Mouse (Mus musculus): ENCODE measurements at regions not wholly inside any gene's neighbourhood (a gene's known extent, or its start where the extent isn't known, plus 50 kb on each side); places are given as distances from the start of the nearest gene placed in this dataset.
"Not testable (repeated sequence)": the region's sequence is repeated elsewhere in the genome, so short reads cannot be mapped to it uniquely, and the experiment has no call there.

DNA sequence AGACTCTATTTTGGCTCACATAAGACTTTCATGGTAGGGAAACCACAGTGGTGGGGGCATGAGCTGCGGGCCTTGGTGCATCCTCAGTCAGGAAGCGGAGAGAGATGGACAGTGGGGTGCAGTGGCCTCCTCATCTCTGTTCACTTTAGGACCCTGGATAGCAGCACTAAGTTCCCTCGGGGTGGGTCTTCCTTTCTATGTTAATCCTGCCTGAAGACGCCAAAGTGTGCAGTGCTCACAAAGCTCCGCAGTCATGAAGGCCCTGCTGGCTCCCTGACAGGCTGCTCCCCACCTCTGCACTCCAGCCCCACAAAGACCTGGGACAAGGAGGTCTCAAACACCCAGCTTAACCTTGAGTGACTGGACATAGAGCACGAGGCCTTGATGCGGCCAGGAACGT lies 56.8 kb downstream of the Sox1 start:
- DNase-seq, result no peak

DNA sequence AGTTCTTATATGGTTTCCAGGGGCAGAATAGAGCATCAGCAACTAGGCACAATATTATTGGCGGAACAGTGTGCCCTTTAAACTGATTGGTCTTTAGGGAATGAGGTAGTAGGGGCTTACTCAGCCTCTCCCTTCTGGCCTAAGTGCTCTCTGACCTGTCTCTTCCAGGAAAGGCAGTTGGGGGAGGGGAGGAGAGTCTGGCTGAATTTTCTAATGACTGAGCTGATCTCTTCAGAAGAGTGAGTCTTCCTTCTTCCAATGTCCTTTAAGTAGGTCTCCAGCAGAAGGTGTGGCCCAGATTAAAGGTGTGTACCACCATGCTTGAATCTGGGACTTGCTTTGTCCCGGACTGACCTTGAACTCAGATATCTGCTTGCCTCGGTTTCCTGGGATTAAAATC lies 60.3 kb downstream of the Sox1 start:
- DNase-seq, result not testable (repeated sequence)

DNA sequence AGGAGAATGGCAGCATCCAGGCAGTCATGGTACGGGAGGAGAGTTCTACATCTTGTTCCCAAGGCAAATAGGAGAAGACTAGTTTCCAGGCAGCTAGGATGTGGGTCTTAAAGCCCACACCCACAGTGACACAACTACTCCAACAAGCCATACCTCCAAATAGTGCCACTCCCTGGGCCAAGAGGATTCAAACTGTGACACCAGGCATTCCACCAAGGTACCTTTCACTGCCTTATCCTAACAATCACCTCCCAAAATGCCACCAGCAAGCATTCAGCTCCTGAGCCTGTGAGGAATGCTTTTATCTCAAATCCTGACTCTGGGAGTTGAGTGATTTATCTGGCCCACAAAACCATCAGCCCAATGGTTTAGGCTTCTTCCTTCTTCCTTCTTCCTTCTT lies 61.2 kb downstream of the Sox1 start:
- no peak for DNase-seq

DNA sequence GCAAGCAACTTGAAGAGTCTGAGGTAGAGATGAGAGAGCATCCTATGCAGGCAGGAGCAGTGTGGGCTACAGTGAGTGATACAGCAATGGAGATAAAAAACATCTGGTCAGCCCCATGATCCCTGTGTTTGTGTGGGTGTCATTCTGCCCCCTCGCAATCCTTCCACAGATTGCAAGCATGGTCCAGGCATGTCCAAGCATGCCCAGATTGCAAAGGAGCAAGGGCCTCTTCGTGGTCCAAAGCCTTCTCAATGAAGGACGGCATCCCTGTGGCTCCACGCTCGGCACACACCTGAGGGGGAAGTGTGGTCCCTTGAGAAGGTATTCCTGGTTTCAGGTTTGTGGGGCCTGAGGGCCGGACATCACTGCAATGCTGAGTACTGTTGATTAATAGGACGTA lies 61.9 kb downstream of the Sox1 start:
- DNase-seq, result no peak

DNA sequence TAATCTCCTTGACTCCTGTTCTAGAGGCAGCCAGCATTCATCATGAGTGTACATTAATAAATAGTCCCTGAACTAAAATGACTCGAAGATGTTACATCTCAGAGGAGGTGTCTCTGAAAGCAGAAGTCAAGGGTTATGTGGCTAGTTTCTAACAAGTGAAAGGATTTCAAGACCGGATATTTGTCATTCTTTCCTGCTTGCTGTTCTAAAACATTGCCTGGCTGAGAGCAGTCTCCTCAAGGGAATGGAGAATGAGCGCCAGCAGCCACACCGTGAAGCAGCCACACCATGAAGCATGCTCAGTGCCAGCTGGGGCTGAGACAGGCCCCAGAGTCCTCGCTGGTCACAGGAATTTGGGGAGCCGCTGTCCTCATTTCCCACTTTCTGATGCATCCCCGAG lies 71.8 kb downstream of the Sox1 start:
- DNase-seq, result no peak

DNA sequence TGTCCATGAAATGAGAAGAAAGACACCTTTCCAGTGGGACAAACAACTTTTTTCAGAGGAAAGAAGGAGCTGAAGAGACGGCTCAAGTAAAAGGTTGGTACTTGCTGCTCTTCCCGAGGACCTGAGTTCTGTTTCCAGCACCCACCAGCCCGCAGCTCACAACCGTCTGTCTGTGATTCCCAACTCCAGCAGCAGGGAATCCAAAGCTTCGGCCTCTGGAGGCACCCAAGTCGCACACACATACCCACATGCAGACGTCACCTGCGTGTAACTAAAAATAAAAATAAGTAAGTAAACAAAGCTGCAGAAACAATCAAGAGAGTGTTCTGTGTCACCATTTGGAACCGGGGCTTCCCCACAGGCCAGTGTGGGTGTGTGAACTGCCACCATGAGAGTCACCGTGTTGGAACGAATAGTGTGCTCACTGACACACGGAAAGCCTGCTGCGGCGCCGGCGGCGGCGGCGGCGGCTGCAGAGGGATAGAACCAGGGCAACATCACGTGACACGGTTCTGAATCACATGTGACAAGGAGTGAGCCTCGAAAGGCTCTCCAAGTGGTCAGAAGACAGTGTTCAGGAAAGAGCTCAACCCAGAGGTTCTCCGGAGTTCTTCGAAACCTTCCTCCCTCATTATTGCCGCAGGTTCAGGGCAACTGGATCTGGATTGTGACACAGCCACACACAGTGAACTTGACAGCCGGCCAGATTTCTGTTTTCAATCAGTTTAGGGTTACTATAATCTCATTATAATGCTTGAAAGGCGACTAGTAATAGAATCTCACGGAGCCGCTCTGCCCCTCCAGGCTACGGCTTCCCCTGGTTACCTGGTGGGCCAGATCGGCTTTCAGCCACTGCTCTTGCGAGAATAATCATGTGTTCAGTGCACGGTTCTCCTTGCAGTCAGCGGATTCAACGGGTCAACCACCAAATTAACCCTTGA lies 72.6 kb downstream of the Sox1 start:
- no peak for DNase-seq

DNA sequence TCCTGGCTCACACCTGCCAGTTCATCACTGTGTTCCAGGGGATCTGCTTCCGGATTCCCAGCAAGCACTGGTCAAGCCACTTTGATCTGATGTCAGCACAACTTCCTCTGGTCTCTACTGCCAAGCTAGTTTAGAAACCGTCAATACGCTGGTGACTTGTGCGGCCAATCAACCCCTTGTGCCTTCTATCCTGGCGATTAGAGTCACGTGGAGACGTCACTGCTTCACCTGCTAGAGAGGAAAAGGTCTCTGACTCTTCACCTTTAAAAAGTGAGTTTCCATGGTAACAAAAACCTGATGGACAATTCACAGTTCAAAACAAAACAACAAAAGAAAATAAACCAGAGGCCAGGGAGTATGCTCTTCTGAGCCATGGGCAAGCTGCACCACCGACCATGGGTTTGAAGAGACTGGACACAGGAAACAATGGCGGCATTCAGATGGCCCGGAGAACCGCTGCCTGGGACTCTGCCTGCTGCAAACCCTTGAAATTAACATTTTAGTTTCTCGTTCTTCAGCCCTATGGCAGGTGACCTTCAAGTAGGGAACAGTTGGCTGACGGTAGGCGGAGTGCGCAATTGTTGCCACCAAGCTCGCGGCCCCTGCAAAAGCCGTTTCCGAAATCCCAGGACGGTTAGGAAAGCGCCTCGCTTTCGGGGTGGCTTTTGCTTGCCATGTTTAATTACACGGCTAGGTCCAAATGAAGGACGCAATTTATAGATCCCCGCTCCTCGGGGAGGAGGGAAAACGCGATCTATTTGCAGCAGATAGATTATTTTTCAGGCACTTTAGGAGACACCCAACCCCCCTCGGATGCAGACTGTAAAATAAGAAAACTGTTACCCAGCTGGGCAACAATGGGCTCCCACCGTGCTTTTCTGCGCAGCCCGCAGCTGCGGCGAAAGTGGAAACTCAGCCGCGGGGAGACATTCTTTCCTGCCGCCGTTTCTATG lies 82.6 kb downstream of the Sox1 start:
- DNase-seq, result no peak

DNA sequence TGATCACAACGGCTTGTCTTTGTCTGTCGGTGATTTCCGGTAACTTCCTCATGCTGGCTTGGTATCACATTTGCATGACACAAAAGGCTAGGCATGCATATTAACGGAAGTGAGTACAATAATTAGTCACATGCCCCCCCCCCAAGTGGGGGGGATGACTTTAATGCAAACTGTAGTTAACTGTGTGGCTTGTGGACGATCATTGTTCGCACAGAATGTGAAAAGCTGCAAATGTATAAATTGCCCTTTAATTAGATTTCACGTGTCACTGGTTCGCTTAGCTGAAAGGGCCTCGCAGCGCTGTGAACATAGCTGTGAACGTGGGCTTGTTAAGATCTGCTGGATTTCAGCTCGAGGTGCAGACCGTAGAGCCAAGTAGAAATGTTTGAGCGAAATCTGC lies 86.8 kb downstream of the Sox1 start:
- DNase-seq, result no peak

DNA sequence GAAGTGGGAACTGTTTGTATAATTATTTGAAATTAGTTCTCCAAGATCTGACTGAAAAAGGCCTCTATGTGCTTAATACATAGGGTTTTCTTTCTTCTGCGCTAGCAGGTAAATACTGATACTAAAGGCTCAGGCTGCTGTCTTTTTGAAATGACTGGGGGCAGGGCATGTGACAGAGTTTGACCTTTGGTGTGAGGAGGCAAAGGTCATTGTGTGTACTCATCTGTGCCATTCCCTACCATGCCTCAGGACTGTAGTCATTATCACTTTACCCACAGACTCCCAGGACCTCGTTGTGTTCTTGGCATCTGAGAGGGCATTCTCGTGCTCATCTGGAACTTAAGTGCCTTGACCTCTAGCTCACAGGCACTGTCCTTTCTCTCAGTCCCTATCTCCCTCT lies 88.5 kb downstream of the Sox1 start:
- no peak for DNase-seq

DNA sequence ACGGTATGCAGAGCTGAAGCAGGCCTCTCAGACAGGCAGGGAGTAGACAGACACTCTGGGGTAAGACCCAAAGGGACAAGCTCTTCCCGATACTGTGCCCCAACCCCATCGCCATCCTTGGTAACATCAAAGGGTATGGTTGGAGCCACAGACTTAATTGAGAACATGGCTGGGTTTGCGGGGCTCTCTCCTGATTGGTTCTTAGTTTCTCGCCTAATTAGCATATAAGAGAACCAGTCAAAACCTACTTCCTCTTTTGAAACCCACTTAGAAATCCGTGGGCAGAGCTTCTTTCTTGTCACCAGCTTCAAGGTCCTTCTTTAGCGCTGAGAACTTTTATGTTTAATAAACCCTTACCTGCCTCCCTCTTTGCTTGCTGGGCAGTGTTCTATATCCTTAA lies 87.5 kb upstream of the Spaca7 start:
- no peak for DNase-seq

DNA sequence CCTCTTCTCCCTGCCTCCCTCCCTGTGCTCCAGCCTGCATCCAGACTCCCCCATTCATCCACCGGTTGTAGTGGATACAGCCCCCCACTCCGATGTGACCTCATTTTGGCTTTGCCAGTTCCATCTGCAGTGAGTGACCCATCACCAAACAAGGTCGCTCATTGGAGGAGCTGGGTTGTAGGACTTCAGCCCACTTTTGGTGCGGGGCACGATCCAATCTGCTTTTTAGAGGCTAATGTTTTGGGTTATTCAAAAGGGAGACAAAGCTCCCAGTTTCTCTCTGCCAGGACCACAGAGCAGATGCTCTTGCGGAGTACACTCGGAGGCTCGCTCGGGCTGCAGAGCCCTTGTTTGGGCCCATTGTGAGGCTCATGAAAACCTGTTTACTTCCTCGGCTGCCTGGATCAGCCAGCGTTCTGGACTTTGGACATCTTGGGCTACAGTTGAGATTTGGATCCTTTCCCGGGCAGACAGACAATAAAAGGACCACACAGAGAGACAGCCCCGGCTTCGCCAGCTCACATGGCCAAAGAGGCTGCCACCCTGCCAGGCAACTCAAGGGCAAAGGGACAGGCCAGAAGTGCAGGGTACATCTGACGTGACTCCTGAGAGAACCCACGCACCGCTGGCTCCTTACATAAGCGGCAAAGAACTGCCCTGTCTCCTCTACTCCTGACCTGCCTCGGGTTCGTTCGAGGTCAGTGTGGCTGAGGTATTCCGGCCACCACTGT lies 86.3 kb upstream of the Spaca7 start:
- DNase-seq, result peak; percentile 38 to 45

DNA sequence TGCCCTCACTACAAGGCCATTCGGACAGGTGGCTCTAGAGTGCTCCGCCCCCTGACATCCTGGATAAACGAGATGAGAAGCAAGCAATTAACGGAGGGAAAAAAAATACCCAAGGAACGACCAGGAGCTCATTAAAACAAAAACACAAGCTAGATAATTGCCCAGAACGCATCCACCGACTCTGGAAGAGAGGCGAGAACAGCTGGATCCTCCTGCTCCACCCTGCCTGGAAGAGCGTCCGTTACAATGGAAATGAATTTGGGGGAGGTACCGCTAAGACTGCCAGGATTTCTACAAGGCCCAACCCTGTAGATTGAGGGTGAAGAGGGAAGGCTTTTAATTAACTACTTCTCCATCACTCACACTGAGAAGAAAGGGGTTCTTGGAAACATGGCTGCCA lies 85.6 kb upstream of the Spaca7 start:
- DNase-seq, result no peak

DNA sequence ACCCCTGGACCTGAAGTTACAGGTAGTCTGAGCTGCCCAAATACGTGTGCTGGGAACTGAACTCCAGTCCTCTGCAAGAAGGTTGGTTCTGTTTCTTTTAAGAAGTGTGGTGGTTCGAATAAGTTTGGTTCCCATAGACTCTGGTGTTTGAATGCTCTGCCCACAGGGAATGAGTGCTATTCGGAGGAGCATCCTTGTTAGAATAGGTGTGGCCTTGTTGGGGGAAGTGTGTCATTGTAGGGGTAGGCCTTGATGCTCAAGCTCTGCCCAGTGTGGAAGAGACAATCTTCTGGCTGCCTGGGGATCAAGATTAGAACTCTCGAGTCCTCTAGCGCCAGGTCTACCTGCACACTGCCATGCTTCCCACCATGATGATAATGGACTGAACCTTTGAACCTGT lies 83.6 kb upstream of the Spaca7 start:
- no peak for DNase-seq

DNA sequence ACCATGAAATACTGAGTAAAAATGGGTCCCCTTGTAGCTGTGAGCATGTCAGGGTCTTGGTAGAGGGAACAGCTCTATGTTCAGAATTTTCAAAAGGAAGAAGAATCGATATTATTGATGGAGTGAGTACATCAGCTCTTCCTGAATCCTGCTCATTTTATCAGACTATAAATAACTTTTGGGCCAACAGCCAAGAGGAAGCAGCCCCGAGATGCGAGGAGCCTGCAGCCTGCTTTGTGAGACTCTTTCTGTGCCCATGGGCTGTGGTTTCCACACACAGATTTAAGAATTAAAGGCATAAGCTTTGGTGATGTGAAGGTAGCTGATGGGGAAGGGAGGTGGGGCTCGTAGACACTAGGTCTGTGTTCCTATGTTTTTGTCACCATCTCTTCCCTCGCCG lies 81.4 kb upstream of the Spaca7 start:
- DNase-seq, result no peak

DNA sequence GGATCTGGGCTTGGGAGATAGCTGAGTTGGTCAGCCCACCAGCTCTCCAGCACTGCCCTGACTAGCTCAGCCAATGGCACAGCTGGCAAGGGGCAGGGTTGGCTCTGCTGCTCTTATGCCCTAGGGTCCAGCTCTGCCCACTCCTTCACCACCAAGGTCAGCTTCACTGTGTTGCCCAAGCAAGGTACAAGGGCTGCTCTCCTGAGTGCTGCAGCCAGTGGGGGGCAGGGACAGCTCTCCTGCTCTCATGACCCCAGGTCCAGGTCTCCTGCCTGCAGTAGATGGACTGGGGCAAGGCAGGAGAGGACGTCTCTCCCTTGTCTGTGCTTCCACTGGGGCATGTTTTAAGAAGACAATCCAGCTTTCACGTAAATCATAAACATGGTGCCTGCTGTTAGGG lies 80.4 kb upstream of the Spaca7 start:
- no peak for DNase-seq

DNA sequence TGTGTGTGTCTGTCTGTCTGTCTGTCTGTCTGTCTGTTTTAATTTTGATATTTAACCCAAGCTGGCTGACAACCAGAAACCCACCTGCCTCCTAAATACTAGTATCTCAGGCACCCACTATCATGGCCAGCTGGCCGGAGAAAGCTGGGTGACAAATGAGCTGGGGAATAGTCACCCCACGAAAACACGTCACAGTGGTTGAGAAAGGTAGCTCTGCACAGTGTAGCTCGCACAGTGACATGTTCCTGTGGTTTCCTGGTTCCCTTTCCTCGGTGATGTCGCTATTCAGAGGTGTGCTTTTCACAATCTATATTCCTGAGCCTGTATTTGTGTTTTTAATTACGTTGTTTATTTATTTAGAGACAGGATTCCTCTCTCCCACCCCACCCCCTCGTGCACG lies 78.3 kb upstream of the Spaca7 start:
- no peak for DNase-seq

DNA sequence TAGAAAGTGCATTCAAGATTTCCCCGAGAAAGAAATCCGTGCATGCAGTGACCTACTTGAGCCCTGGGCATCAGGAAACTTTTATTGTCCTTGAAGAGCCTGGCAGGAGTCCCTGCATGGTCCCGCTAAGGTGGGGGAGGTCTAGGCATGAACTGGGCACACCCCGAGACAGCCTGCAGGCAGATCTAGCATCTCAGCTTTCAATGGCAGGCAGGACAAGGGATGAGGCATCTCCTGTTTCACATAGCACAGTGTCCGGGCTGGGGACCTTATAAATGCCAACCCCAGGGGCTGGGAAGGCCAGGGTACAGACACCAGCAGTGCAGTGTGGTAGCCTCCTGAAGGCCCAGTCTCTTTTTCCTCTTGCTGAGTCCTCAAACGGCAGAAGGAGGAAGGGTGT lies 75.4 kb upstream of the Spaca7 start:
- DNase-seq, result no peak

DNA sequence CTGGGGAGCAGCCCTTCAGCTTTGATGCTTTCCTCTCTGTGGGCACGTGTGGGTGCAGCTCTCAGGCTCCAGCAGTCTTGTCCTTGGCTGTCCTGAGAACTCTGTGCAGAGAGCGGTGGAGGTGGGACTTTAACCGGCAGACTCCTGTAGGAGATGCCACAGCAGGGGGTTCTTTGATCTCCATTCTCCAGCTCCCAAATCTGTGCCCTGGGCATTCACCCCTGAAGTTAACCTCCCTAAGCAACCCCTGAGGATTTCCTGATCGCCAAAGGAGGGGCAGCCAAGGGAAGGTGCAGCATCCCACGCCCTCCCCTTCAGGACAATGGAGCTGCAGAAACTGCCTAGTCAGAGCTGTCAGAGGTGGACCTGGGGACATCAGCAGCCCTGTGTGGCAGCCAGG lies 73.2 kb upstream of the Spaca7 start:
- no peak for DNase-seq

DNA sequence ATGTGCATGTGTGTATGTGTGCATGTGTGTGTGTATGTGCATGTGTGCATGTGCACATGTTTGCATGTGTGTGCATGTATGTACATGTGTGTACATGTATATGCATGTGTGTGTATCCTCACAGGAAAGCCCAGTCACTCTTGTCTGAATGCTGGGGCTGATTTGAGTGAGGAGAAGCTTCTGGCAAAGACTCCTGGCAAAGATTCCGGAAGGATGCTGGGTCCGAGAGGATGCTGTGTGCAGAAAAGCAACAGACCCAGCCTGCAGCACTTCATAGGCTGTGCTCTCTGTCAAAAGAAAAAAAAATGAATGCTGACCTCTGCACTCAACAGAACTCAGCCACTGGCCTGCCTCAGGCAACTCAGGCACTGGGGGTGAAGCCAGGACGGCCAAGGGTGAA lies 72.5 kb upstream of the Spaca7 start:
- no peak for DNase-seq

DNA sequence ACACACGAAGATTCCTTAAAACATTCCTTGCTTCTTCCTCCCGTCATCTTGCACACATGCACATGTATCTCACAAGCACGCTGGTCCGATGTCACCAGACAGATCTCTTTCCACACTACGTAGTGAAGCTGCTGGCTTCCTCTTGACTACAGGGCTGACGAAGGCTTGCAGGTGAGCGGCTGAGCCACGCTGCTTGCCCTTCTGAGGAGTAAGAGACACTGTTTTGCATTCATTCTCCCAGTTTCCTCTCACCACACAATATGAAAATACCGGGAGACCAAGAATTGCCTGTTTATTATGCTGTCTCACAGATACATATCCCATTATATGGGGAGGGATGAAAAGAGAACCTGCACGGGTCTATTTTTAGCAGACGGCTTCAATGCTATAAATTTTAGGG lies 71.0 kb upstream of the Spaca7 start:
- no peak for DNase-seq

DNA sequence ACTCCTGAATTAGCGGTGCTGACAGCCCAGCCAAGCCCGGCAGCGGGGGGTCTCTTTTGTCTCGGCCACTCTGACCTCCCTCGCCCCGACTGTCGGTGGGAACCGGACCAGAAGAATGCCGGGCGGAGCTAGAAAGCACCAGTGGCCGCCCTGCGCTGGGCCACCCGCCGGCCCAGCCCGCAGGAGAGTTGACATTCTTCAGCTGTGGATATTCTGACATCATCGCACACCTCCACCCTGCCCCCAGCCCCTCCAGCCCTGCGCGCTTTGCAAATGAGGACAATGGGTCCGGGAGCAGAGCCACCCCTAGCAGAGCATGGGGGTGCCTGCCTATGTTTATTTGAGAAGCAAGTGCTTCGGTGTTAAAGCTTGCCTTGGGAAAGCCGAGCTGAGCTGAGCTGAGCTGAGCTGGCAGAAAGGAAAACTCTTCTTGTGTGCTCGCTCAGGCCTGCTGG lies 70.5 kb upstream of the Spaca7 start:
- peak in 1 of 2 experiments; percentile 6 for DNase-seq

DNA sequence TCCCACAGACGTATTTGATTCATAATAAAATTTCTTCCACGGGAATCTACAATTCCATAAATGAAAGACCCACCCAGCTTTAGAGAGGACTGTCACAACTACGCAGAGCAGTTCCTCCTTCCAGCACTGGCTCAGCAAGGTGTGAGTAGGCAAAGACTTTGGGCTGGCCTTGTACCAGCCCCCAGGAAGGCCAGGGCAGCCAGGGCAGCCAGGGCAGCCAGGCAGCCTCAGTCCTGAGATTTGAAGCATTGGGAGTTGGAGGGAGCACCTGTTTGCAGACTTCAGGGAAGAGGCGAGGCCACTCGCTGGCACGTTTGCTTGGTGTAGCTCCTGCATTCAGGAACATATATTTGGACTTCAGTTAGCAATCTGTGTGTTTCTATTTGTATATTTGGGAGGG lies 70.0 kb upstream of the Spaca7 start:
- no peak for DNase-seq

DNA sequence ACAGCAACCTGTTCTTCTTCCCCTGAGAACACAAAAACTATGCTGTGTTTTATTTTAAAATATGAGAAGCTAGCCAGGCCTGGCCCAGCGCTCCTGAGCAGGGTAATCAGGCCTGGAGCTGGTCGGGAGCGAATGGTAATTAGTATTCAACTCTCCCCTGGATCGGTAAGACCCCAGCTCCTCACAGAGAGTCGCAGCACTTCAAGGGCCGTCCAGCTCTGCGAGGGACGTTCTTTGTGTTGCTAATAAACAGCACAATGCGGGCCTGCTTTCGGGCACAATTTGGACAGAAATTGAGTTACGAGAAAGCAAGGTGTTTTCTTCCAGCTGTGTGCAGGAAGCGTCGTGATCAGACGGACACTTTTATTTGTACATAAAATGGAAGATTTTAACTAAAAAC lies 69.5 kb upstream of the Spaca7 start:
- no peak for DNase-seq
